Comparison of ENCODE assay signal across 28 mouse cellular contexts in the genomic region with DNA sequence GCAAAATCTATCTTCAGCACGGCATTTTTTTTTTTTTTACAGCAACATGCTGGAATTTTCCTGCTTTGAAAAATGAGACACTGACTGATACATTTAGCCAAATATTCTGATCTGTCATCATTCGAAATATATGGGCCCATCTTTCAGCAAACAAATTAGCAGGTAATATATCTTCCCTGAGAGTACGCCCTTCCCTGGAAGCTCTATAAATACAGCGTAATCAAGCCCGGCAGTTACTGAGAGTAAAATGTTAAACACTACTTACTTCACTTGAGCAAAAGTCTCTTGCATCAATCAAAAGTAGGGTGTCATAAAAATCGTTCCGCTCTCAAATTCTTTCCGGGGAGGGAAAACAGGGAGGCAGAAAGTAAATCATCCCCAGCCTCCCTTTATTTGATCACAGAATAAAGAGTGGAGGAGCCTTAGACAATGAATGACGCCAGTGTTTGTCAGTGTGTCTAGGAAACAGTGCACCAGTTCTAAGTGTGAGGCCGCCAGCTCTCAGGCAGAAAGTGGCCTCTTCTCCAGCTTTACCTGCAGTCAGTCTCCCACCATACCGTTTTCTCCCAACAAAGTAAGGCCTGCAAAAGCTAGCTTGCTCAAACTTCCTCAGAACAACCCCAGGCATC. TPM values are rescaled to one million over a fixed set of nuclear protein-coding genes. Genes with fewer than 3 reads are reported as not detected.
DNase-seq lines count a peak whose midpoint lies in the region; ATAC-seq and TF ChIP-seq lines count a peak whose summit lies in the region.
"Had no signal": no experiment of that assay in that cellular context is flagged by ENCODE, and none has a peak within 500 bp of the region (broad histone marks: within the 10 kb centered on the region; RNA-seq: fewer than 3 reads in every experiment).

No protein-coding gene starts in this region.

- no peak overlapping the region for H3K4me3 ChIP-seq in lung, embryonic 14.5 days (ENCODE audit: low read depth, low read length)
- no peak overlapping the region for H3K4me3 ChIP-seq in intestine, embryonic 16.5 days (ENCODE audit: low read length)
- H3K4me3 ChIP-seq: embryonic facial prominence, embryonic 13.5 days; forebrain, embryonic 15.5 days; heart, adult 2 months; heart, embryonic 15.5 days; hindbrain, embryonic 15.5 days; midbrain, embryonic 15.5 days; neural tube, embryonic 13.5 days; stomach, embryonic 15.5 days had no signal

- H3K4me1 ChIP-seq in lung, embryonic 14.5 days (ENCODE audit: insufficient read depth), result 0 out of 2 replicates have a peak, but pooled peaks cover 4% of the 10 kb centered on the region
- H3K4me1 ChIP-seq in intestine, embryonic 16.5 days (ENCODE audit: control insufficient read depth, insufficient read depth, low read length), result peaks cover 16% of the 10 kb centered on the region

- H3K4me2 ChIP-seq in lung, embryonic 14.5 days, result no peak overlapping the region
- H3K4me2 ChIP-seq in intestine, embryonic 16.5 days (ENCODE audit: low read depth, low read length), result peak overlapping the region; percentile 1; the same call in 1 of the 2 replicates
- H3K4me2 ChIP-seq: embryonic facial prominence, embryonic 13.5 days; forebrain, embryonic 15.5 days; heart, embryonic 15.5 days; hindbrain, embryonic 15.5 days; midbrain, embryonic 15.5 days; neural tube, embryonic 13.5 days; stomach, embryonic 15.5 days had no signal

- no peak overlapping the region for H3K9ac ChIP-seq in lung, embryonic 14.5 days
- H3K9ac ChIP-seq in intestine, embryonic 16.5 days (ENCODE audit: low read depth, low read length), result no peak overlapping the region
- H3K9ac ChIP-seq: embryonic facial prominence, embryonic 13.5 days; forebrain, embryonic 15.5 days; heart, embryonic 15.5 days; hindbrain, embryonic 15.5 days; midbrain, embryonic 15.5 days; neural tube, embryonic 13.5 days; stomach, embryonic 15.5 days had no signal

- no peak; the same call in 1 of the 2 replicates for ATAC-seq in lung, embryonic 14.5 days (ENCODE audit: insufficient read depth)
- peak; percentile 65 for ATAC-seq in intestine, embryonic 16.5 days
- ATAC-seq: forebrain, embryonic 15.5 days; midbrain, embryonic 15.5 days; Patski had no signal

- no peaks in the 10 kb centered on the region for H3K27me3 ChIP-seq in lung, embryonic 14.5 days (ENCODE audit: insufficient read depth, low read length)
- H3K27me3 ChIP-seq in intestine, embryonic 16.5 days (replicated peaks; ENCODE audit: control insufficient read depth, insufficient read depth, low read length), result no peaks in the 10 kb centered on the region
- H3K27me3 ChIP-seq: embryonic facial prominence, embryonic 13.5 days; forebrain, embryonic 15.5 days; heart, embryonic 15.5 days; hindbrain, embryonic 15.5 days; midbrain, embryonic 15.5 days; neural tube, embryonic 13.5 days; Patski; stomach, embryonic 15.5 days had no signal

- intact Hi-C loops in heart, postnatal 36 days (cut with DNase I), result no loop called here

- DNase-seq in heart, adult 11 months, result peak; percentile 61
- no peak for DNase-seq in heart, postnatal 36 days
- peak; percentile 41 for DNase-seq in lung, embryonic 14.5 days
- DNase-seq in lung, postnatal 25 days (ENCODE audit: low spot score), result no peak
- DNase-seq in forelimb bud, embryonic 11.5 days (ENCODE audit: low read depth, low spot score), result peak; percentile 17
- no peak for DNase-seq in urinary bladder, postnatal 10 days (ENCODE audit: low spot score)
- DNase-seq in frontal cortex, postnatal 36 days (ENCODE audit: low spot score in 2 of 2), result no peak
- DNase-seq: adrenal gland, postnatal 36 days; cerebellum, adult 9-11 months; gastrocnemius, postnatal 14 days; heart, adult 2 months; heart, postnatal 4 days; kidney, adult 18-20 months; kidney, postnatal 4 days; layer of hippocampus, adult 9-11 months; left cerebral cortex, postnatal 4 days; lung, postnatal 36 days; thymus, adult 2 months; thymus, postnatal 4 days had no signal

- no peaks in the 10 kb centered on the region for H3K9me3 ChIP-seq in lung, embryonic 14.5 days (ENCODE audit: low read depth, low read length)
- no peaks in the 10 kb centered on the region for H3K9me3 ChIP-seq in intestine, embryonic 16.5 days (ENCODE audit: control insufficient read depth, low read length)
- H3K9me3 ChIP-seq: embryonic facial prominence, embryonic 13.5 days; forebrain, embryonic 15.5 days; heart, embryonic 15.5 days; hindbrain, embryonic 15.5 days; midbrain, embryonic 15.5 days; neural tube, embryonic 13.5 days; stomach, embryonic 15.5 days had no signal

- peak overlapping the region; percentile 30; the same call in 1 of the 2 replicates for H3K27ac ChIP-seq in lung, embryonic 14.5 days (ENCODE audit: low read depth)
- no peak overlapping the region for H3K27ac ChIP-seq in intestine, embryonic 16.5 days (ENCODE audit: low read length)
- H3K27ac ChIP-seq: embryonic facial prominence, embryonic 13.5 days; forebrain, embryonic 15.5 days; heart, adult 2 months; heart, embryonic 15.5 days; hindbrain, embryonic 15.5 days; midbrain, embryonic 15.5 days; neural tube, embryonic 13.5 days; stomach, embryonic 15.5 days had no signal

- TF ChIP-seq CTCF in lung, embryonic 14.5 days (IDR thresholded peaks at IDR 0.05; ENCODE audit: low read depth), result no peak

- WGBS in lung, embryonic 14.5 days, result 19% methylated on average over 11 of the region's 11 CpGs
- WGBS in intestine, embryonic 16.5 days, result 26% methylated on average over 11 of the region's 11 CpGs

- no peaks in the 10 kb centered on the region for H3K36me3 ChIP-seq in lung, embryonic 14.5 days (ENCODE audit: insufficient read depth)
- H3K36me3 ChIP-seq in intestine, embryonic 16.5 days (ENCODE audit: control insufficient read depth, insufficient read depth, low read length), result no peaks in the 10 kb centered on the region
- H3K36me3 ChIP-seq: forebrain, embryonic 15.5 days; heart, embryonic 15.5 days; hindbrain, embryonic 15.5 days; midbrain, embryonic 15.5 days; neural tube, embryonic 13.5 days; stomach, embryonic 15.5 days had no signal

RNA-seq across cellular contexts. Expression of a gene that starts 55.2 kb away (rescaled TPM):
- total RNA-seq in heart, postnatal 36 days (2021), result 10 to 100 TPM; 10.5 to 14.9 TPM
- 43.6 and 44.1 TPM in 2 replicates for polyA plus RNA-seq in lung, embryonic 14.5 days (2014; fragmentation: Nextera tagmentation; extraction: Ambion mirVana)
- polyA plus RNA-seq in intestine, embryonic 16.5 days (2015; fragmentation: Nextera tagmentation; extraction: Ambion mirVana), result 27.9 and 30.0 TPM in 2 replicates

Comparison
In these comparisons a context has a peak if more than half of its experiments do, and no peak if none do; other contexts are left out.
1. DNase-seq: peak in heart, adult 11 months (single experiment), lung, embryonic 14.5 days (single experiment) and forelimb bud, embryonic 11.5 days (single experiment); none in heart, postnatal 36 days (0 of 2), lung, postnatal 25 days (single experiment), urinary bladder, postnatal 10 days (single experiment) and frontal cortex, postnatal 36 days (0 of 2).